Mouse (Mus musculus): ENCODE data around the gene Ccdc182.

DNA sequence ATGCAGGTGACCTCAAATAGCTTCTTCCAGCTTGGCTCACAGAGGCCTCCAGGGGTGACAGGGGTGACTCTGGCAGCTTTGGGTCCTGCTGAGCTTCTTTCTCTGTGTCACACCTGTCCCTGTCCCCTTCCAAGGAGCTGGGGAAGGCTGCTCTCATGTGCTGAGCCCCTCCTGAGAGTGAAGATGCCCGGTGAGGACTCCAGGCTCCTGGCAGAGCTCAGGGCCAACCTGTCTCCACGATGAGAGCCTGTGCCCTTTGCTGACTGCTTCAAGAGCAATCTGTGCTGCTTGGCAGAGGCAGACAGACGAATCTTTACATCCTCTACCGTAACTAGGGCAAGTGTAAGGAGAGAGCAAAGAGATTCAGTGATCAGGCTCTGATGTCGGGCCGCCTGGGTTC, 16.9 kb downstream of the Ccdc182 start:
- TF ChIP-seq CTCF (IDR thresholded peaks at IDR 0.05; ENCODE audit: low read depth) (no peak), EP300 (IDR thresholded peaks at IDR 0.05; ENCODE audit: low read depth) (no peak)
